Mouse (Mus musculus): ENCODE data around the gene Prmt1. TPM values are rescaled to one million over a fixed set of nuclear protein-coding genes. Genes with fewer than 3 reads are reported as not detected.
A peak's percentile ranks its signal among the peaks of the same experiment; 100 is the strongest.
"Not testable (repeated sequence)": the region's sequence is repeated elsewhere in the genome, so short reads cannot be mapped to it uniquely, and the experiment has no call there.

Gene Prmt1
- polyA plus RNA-seq, 1 experiment from 2014 or later, result 394 TPM

DNA sequence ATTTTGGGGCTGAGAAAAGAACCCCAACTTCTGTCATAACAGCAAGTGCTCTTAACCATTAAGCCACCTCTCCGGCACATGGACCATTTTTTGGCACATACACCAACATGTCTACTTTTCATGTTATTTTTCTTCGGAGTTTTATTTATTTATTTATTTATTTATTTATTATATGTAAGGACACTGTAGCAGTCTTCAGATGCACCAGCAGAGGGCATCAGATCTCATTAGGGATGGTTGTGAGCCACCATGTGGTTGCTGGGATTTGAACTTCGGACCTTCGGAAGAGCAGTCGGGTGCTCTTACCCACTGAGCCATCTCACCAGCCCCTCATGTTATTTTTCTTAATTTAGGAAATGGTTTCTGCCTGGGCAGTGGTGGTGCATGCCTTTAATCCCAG lies 37.3 kb upstream of the Prmt1 start:
- H3K9me3 ChIP-seq (replicated peaks); H3K4me2 ChIP-seq; H3K27ac ChIP-seq (ENCODE audit: poor library complexity, severe bottlenecking); H3K9ac ChIP-seq; H3K4me3 ChIP-seq; ATAC-seq (ENCODE audit: insufficient number of reproducible peaks, low FRiP score); H3K27me3 ChIP-seq (replicated peaks): not testable (repeated sequence)
- peaks cover 36% of the 10 kb centered on the region for H3K36me3 ChIP-seq
- peaks cover 16% of the 10 kb centered on the region for H3K4me1 ChIP-seq (replicated peaks)
- 77% methylated on average over 5 of the region's 5 CpGs for WGBS

DNA sequence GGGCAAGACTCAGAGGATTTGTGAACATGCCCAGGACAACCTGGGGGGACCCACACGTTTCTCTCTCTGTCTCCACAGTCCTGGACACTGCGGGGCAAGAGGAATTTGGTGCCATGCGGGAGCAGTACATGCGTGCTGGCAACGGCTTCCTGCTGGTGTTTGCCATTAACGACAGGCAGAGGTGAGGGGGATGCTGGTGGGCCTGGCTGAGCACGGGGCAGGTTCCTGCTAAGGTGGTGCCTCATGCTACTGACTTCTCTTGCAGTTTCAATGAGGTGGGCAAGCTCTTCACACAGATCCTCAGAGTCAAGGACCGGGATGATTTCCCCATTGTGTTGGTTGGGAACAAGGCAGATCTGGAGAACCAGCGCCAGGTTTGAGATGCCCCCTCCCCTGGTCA lies 33.9 kb upstream of the Prmt1 start:
- Histone ChIP-seq H3K9ac (no peak overlapping the region), H3K27ac (ENCODE audit: poor library complexity, severe bottlenecking) (no peak overlapping the region), H3K36me3 (peaks cover 12% of the 10 kb centered on the region; the same call in 1 of the 2 replicates), H3K27me3 (replicated peaks) (no peaks in the 10 kb centered on the region), H3K9me3 (replicated peaks) (no peaks in the 10 kb centered on the region), H3K4me3 (no peak overlapping the region), H3K4me2 (no peak overlapping the region), H3K4me1 (replicated peaks) (peaks cover 17% of the 10 kb centered on the region)
- ATAC-seq (ENCODE audit: insufficient number of reproducible peaks, low FRiP score), result no peak
- WGBS, result 74% methylated on average over 9 of the region's 9 CpGs

GRCm38 (mm10) chr7:45019031-45019571 lies 32.7 kb upstream of the Prmt1 start:
- Histone ChIP-seq H3K27me3 (replicated peaks) (no peaks in the 10 kb centered on the region), H3K9me3 (replicated peaks) (no peaks in the 10 kb centered on the region), H3K27ac (ENCODE audit: poor library complexity, severe bottlenecking) (peak overlapping the region; percentile 88), H3K36me3 (peaks cover 12% of the 10 kb centered on the region; the same call in 1 of the 2 replicates), H3K9ac (peak overlapping the region; percentile 77; the same call in 1 of the 2 replicates), H3K4me3 (peak overlapping the region; percentile 89), H3K4me1 (replicated peaks) (peaks cover 27% of the 10 kb centered on the region), H3K4me2 (peak overlapping the region; percentile 80)
- 20% methylated on average over 8 of the region's 8 CpGs for WGBS
- no peak for ATAC-seq (ENCODE audit: insufficient number of reproducible peaks, low FRiP score)

DNA sequence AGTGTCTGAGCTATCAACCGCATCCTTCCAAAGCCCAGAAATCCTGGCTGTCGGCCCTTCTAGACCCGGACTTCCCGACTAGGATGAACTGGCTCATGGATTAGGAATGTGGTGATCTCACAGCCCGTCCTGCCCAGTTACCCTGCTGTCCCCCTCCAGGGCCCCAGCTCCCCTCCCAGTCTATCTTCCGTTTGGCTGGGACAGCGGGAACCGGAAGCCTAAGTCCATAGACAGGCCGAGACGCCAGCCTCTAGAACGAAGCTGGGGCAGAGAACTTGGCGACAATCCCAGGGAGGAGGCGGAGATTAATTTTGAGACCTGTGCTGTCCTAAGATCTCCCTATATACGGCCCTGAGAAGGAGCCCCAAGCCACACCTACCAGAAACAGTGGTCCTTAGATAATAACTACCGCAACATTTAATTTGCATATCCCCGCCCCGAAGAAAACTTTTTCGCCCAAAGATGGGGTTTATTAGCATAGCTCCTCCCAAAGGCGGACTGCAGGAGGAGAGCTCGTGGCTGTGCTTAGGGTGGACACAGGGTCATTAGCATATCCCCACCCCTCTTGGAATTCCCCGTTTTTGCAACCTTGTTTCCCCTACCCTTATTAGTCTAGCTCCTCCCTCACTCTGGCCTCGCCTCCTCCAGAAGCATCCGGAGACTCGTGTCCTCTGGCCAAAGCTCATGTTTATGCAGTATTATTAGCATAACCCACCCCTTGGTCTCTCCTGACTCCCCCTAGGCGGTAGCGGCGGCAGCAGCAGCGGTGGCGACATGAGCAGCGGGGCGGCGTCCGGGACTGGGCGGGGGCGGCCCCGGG lies 31.1 kb upstream of the Prmt1 start, which contains the start of gene Rras:
Gene Rras (plus strand): TSS at position 720 of the 820 bp plus-strand sequence.
- under 1% methylated on average over 36 of the region's 36 CpGs for WGBS
- peak; percentile 89 for ATAC-seq (ENCODE audit: insufficient number of reproducible peaks, low FRiP score)

GRCm38 (mm10) chr7:45016761-45017160 lies 30.4 kb upstream of the Prmt1 start:
- WGBS, result under 1% methylated on average over 4 of the region's 4 CpGs
- peak overlapping the region; percentile 76 for H3K9ac ChIP-seq
- peaks cover 37% of the 10 kb centered on the region for H3K4me1 ChIP-seq (replicated peaks)
- H3K27ac ChIP-seq (ENCODE audit: poor library complexity, severe bottlenecking), result peak overlapping the region; percentile 100
- H3K9me3 ChIP-seq (replicated peaks), result no peaks in the 10 kb centered on the region
- peaks cover 34% of the 10 kb centered on the region for H3K36me3 ChIP-seq
- no peaks in the 10 kb centered on the region for H3K27me3 ChIP-seq (replicated peaks)
- peak overlapping the region; percentile 80 for H3K4me2 ChIP-seq
- peak overlapping the region; percentile 89 for H3K4me3 ChIP-seq
- no peak for ATAC-seq (ENCODE audit: insufficient number of reproducible peaks, low FRiP score)

More for the DNA sequence above, 31.1 kb upstream of the Prmt1 start, which contains the start of gene Rras:
- peaks cover 37% of the 10 kb centered on the region for H3K4me1 ChIP-seq (replicated peaks)
- H3K4me3 ChIP-seq, result peak within 1 kb of the TSS; percentile 89
- H3K36me3 ChIP-seq, result peaks cover 27% of the 10 kb centered on the region
- H3K9ac ChIP-seq, result peak within 1 kb of the TSS; percentile 77
- H3K27me3 ChIP-seq (replicated peaks), result no peaks in the 10 kb centered on the region
- no peaks in the 10 kb centered on the region for H3K9me3 ChIP-seq (replicated peaks)
- H3K27ac ChIP-seq (ENCODE audit: poor library complexity, severe bottlenecking), result peak within 1 kb of the TSS; percentile 100
- H3K4me2 ChIP-seq, result peak within 1 kb of the TSS; percentile 80

GRCm38 (mm10) chr7:45015957-45016612 lies 29.7 kb upstream of the Prmt1 start, which contains the start of gene Scaf1:
Gene Scaf1, minus strand, starts transcription at chr7:45016363.
- Histone ChIP-seq H3K4me3 (peak within 1 kb of the TSS; percentile 89), H3K4me1 (replicated peaks) (peaks cover 37% of the 10 kb centered on the region), H3K27me3 (replicated peaks) (no peaks in the 10 kb centered on the region), H3K9me3 (replicated peaks) (no peaks in the 10 kb centered on the region), H3K4me2 (peak within 1 kb of the TSS; percentile 80), H3K27ac (ENCODE audit: poor library complexity, severe bottlenecking) (peak within 1 kb of the TSS; percentile 100), H3K36me3 (peaks cover 34% of the 10 kb centered on the region), H3K9ac (peak within 1 kb of the TSS; percentile 97)
- ATAC-seq (ENCODE audit: insufficient number of reproducible peaks, low FRiP score), result peak; percentile 91
- WGBS, result under 1% methylated on average over 68 of the region's 69 CpGs

GRCm38 (mm10) chr7:45015344-45015956 lies 29.1 kb upstream of the Prmt1 start:
- peak overlapping the region; percentile 88 for H3K27ac ChIP-seq (ENCODE audit: poor library complexity, severe bottlenecking)
- under 1% methylated on average over 20 of the region's 20 CpGs for WGBS
- H3K27me3 ChIP-seq (replicated peaks), result no peaks in the 10 kb centered on the region
- H3K4me1 ChIP-seq (replicated peaks), result peaks cover 37% of the 10 kb centered on the region
- peak overlapping the region; percentile 89 for H3K4me3 ChIP-seq
- H3K36me3 ChIP-seq, result peaks cover 31% of the 10 kb centered on the region
- H3K4me2 ChIP-seq, result peak overlapping the region; percentile 80
- no peak for ATAC-seq (ENCODE audit: insufficient number of reproducible peaks, low FRiP score)
- H3K9ac ChIP-seq, result peak overlapping the region; percentile 97
- no peaks in the 10 kb centered on the region for H3K9me3 ChIP-seq (replicated peaks)

- Histone ChIP-seq H3K9me3 (replicated peaks) (no peaks in the 10 kb centered on the region), H3K4me1 (replicated peaks) (peaks cover 29% of the 10 kb centered on the region), H3K27me3 (replicated peaks) (no peaks in the 10 kb centered on the region), H3K4me3 (no peak overlapping the region), H3K27ac (ENCODE audit: poor library complexity, severe bottlenecking) (no peak overlapping the region), H3K4me2 (no peak overlapping the region; the same call in 1 of the 2 replicates), H3K9ac (peak overlapping the region; percentile 97; the same call in 1 of the 2 replicates), H3K36me3 (peaks cover 45% of the 10 kb centered on the region)
- 84% methylated on average over 3 of the region's 3 CpGs for WGBS
- no peak for ATAC-seq (ENCODE audit: insufficient number of reproducible peaks, low FRiP score)
Observed at GRCm38 (mm10) chr7:45014096-45014451, 27.7 kb upstream of the Prmt1 start.

DNA sequence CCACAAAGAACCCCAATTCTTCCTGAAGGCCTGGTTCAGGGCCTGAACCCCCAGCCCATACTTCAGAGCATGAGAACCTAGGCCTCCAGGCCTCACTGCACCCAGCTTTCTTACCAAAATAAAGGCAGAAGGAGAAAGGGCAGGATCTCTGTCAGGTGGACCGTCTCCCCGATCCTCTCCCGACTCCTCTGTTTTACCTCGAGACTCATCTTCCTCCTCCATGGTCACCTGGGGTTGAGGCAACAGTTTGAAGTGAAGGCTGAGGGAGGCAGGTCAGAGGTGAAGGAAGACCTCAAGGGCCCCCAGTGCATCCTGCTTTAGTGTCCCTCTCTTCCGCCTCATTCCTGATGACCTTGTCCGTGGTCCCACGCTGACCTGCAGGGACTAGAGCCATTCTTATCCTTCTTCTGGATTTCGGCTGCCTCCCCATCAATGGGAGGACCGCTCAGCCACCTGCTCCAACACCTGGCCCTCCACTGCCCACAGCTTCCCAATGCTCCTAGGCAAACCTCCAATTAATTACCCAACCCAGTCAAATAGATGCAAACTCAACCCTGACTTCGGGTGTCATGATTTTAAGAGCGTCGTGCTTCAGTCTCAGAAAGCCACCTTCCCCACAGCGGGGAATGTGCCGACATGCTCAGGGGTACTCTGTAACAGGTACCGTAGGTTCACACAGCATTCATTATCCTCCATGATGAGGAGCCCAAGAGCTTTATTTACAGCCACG lies 27.2 kb upstream of the Prmt1 start:
- Histone ChIP-seq H3K36me3 (peaks cover 50% of the 10 kb centered on the region), H3K9ac (no peak overlapping the region; the same call in 1 of the 2 replicates), H3K27me3 (replicated peaks) (no peaks in the 10 kb centered on the region), H3K4me1 (replicated peaks) (peaks cover 24% of the 10 kb centered on the region), H3K9me3 (replicated peaks) (no peaks in the 10 kb centered on the region), H3K4me2 (no peak overlapping the region), H3K27ac (ENCODE audit: poor library complexity, severe bottlenecking) (no peak overlapping the region), H3K4me3 (no peak overlapping the region)
- no peak for ATAC-seq (ENCODE audit: insufficient number of reproducible peaks, low FRiP score)
- 93% methylated on average over 16 of the region's 16 CpGs for WGBS

GRCm38 (mm10) chr7:45012824-45013223 lies 26.5 kb upstream of the Prmt1 start:
- Histone ChIP-seq H3K4me1 (replicated peaks) (peaks cover 20% of the 10 kb centered on the region), H3K4me3 (no peak overlapping the region), H3K9ac (no peak overlapping the region; the same call in 1 of the 2 replicates), H3K27ac (ENCODE audit: poor library complexity, severe bottlenecking) (no peak overlapping the region), H3K36me3 (peaks cover 57% of the 10 kb centered on the region), H3K27me3 (replicated peaks) (no peaks in the 10 kb centered on the region), H3K4me2 (no peak overlapping the region), H3K9me3 (replicated peaks) (no peaks in the 10 kb centered on the region)
- no peak for ATAC-seq (ENCODE audit: insufficient number of reproducible peaks, low FRiP score)
- 78% methylated on average over 4 of the region's 4 CpGs for WGBS

All from heart, embryonic 12.5 days (tissue).